Mouse (Mus musculus) kidney, embryonic 15.5 days (tissue): Measurements from ENCODE around the gene Mrps31. TPM values are rescaled to one million over a fixed set of nuclear protein-coding genes. Genes with fewer than 3 reads are reported as not detected.
A peak's percentile ranks its signal among the peaks of the same experiment; 100 is the strongest.

Source experiments
- ATAC-seq: fragments of 200-750 bp; cut with Nextera tagmentation; replicated peaks from 2 replicates; pipeline ENCODE4 v1.8.0; 2017; ENCODE audit warnings: moderate TSS enrichment; ENCODE audit not compliant: low FRiP score
- H3K27ac ChIP-seq: fragments of 300-500 bp; sonication (generic); 2 replicates; pipeline ENCODE4 v1.5.1; 2015; ENCODE audit warnings: mild to moderate bottlenecking, inconsistent platforms
- H3K27me3 ChIP-seq: fragments of 300-500 bp; sonication (generic); 2 replicates; pipeline ENCODE4 v1.6.1; 2015; ENCODE audit warnings: inconsistent platforms
- H3K36me3 ChIP-seq: fragments of 300-500 bp; sonication (generic); 2 replicates; pipeline ENCODE4 v1.6.1; 2015; ENCODE audit warnings: inconsistent platforms
- H3K4me1 ChIP-seq: fragments of 300-500 bp; sonication (generic); 2 replicates; pipeline ENCODE4 v1.6.1; 2015; ENCODE audit warnings: inconsistent platforms
- H3K4me2 ChIP-seq: fragments of 300-500 bp; sonication (generic); 2 replicates; pipeline ENCODE4 v1.6.1; 2015; ENCODE audit warnings: moderate library complexity, mild to moderate bottlenecking, inconsistent platforms
- H3K4me3 ChIP-seq: fragments of 300-500 bp; sonication (generic); replicated peaks from 2 replicates; pipeline ENCODE4 v1.5.1; 2015; ENCODE audit warnings: mild to moderate bottlenecking, inconsistent platforms
- H3K9ac ChIP-seq: fragments of 300-500 bp; sonication (generic); 2 replicates; pipeline ENCODE4 v1.6.1; 2015; ENCODE audit warnings: mild to moderate bottlenecking, inconsistent platforms
- H3K9me3 ChIP-seq: fragments of 300-500 bp; sonication (generic); replicated peaks from 2 replicates; pipeline ENCODE4 v1.6.1; 2016; ENCODE audit warnings: inconsistent platforms
- WGBS: fragments of 180-500 bp; shearing (Covaris S2); methylation state at CpG from one replicate; pipeline ENCODE4 v1.1.7; 2015; ENCODE audit warnings: mixed read lengths; 5-methylcytosine and 5-hydroxymethylcytosine counted together
- polyA plus RNA-seq: library from polyadenylated mRNA; unstranded; fragments of >200 nt; fragmentation: Nextera tagmentation; extraction: Ambion mirVana; gene quantifications from 2 replicates; pipeline ENCODE4 v1.2.1, GENCODE M21; 2015

The Mrps31 gene
- polyA plus RNA-seq = 41.4 and 47.3 TPM in 2 replicates

GRCm38 (mm10) chr8:22411282-22411702 is at the start of gene Mrps31:
TSS of gene Mrps31 (plus strand) at chr8:22411361.
- H3K27ac ChIP-seq = peak within 1 kb of the TSS; percentile 82
- peak within 1 kb of the TSS; percentile 66 for H3K4me2 ChIP-seq
- no peaks in the 10 kb centered on the region for H3K9me3 ChIP-seq
- H3K4me1 ChIP-seq = peaks cover 11% of the 10 kb centered on the region
- peaks cover 18% of the 10 kb centered on the region for H3K36me3 ChIP-seq
- H3K27me3 ChIP-seq = no peaks in the 10 kb centered on the region
- under 1% methylated on average over 25 of the region's 25 CpGs for WGBS
- peak within 1 kb of the TSS; percentile 85 for H3K4me3 ChIP-seq
- ATAC-seq = peak; percentile 92
- H3K9ac ChIP-seq = peak within 1 kb of the TSS; percentile 90

- H3K27me3 ChIP-seq = no peaks in the 10 kb centered on the region
- WGBS = 90% methylated on average over 5 of the region's 5 CpGs
- no peak overlapping the region for H3K27ac ChIP-seq
- no peak for ATAC-seq
- no peak overlapping the region for H3K4me2 ChIP-seq
- H3K36me3 ChIP-seq = peaks cover 34% of the 10 kb centered on the region
- no peaks in the 10 kb centered on the region for H3K9me3 ChIP-seq
- H3K4me1 ChIP-seq = no peaks in the 10 kb centered on the region
- no peak overlapping the region for H3K9ac ChIP-seq
- no peak overlapping the region for H3K4me3 ChIP-seq
Measured at GRCm38 (mm10) chr8:22376311-22376710, 34.9 kb upstream of the Mrps31 start.

- H3K27ac ChIP-seq = no peak overlapping the region
- H3K4me2 ChIP-seq = no peak overlapping the region
- H3K36me3 ChIP-seq = peaks cover 37% of the 10 kb centered on the region
- H3K9ac ChIP-seq = no peak overlapping the region
- no peak overlapping the region for H3K4me3 ChIP-seq
- 48% methylated on average over 5 of the region's 5 CpGs for WGBS
- H3K4me1 ChIP-seq = no peaks in the 10 kb centered on the region
- H3K9me3 ChIP-seq = no peaks in the 10 kb centered on the region
- peak; percentile 86 for ATAC-seq
- H3K27me3 ChIP-seq = no peaks in the 10 kb centered on the region
Measured at GRCm38 (mm10) chr8:22376903-22377302, 34.3 kb upstream of the Mrps31 start.

- no peaks in the 10 kb centered on the region for H3K9me3 ChIP-seq
- H3K27me3 ChIP-seq = no peaks in the 10 kb centered on the region
- H3K4me3 ChIP-seq = no peak overlapping the region
- no peak overlapping the region for H3K9ac ChIP-seq
- peaks cover 68% of the 10 kb centered on the region for H3K36me3 ChIP-seq
- no peak for ATAC-seq
- H3K27ac ChIP-seq = no peak overlapping the region
- H3K4me2 ChIP-seq = no peak overlapping the region
- WGBS = 93% methylated on average over 11 of the region's 11 CpGs
- H3K4me1 ChIP-seq = no peaks in the 10 kb centered on the region
Measured at GRCm38 (mm10) chr8:22380934-22381333, 30.2 kb upstream of the Mrps31 start.

- WGBS = 88% methylated on average over 19 of the region's 19 CpGs
- ATAC-seq = no peak
- H3K9me3 ChIP-seq = no peaks in the 10 kb centered on the region
- no peaks in the 10 kb centered on the region for H3K4me1 ChIP-seq
- H3K27ac ChIP-seq = no peak overlapping the region
- H3K27me3 ChIP-seq = no peaks in the 10 kb centered on the region
- no peak overlapping the region for H3K9ac ChIP-seq
- peaks cover 70% of the 10 kb centered on the region for H3K36me3 ChIP-seq
- H3K4me2 ChIP-seq = no peak overlapping the region
- no peak overlapping the region for H3K4me3 ChIP-seq
Measured at GRCm38 (mm10) chr8:22382824-22383595, 28.2 kb upstream of the Mrps31 start.

GRCm38 (mm10) chr8:22385158-22385557 is 26.0 kb upstream of the Mrps31 start:
- Histone ChIP-seq H3K27ac (no peak overlapping the region), H3K9ac (no peak overlapping the region), H3K4me1 (no peaks in the 10 kb centered on the region), H3K4me2 (no peak overlapping the region), H3K4me3 (no peak overlapping the region), H3K27me3 (no peaks in the 10 kb centered on the region), H3K36me3 (peaks cover 85% of the 10 kb centered on the region), H3K9me3 (no peaks in the 10 kb centered on the region)
- WGBS = 92% methylated on average over 6 of the region's 6 CpGs
- ATAC-seq = no peak

- Histone ChIP-seq H3K9ac (no peak overlapping the region), H3K36me3 (peaks cover 67% of the 10 kb centered on the region), H3K9me3 (no peaks in the 10 kb centered on the region), H3K4me2 (no peak overlapping the region), H3K27me3 (no peaks in the 10 kb centered on the region), H3K27ac (peak overlapping the region; percentile 50; the same call in 1 of the 2 replicates), H3K4me1 (no peaks in the 10 kb centered on the region), H3K4me3 (no peak overlapping the region)
- ATAC-seq = no peak
- 79% methylated on average over 10 of the region's 10 CpGs for WGBS
Measured at GRCm38 (mm10) chr8:22389874-22390273, 21.3 kb upstream of the Mrps31 start.

GRCm38 (mm10) chr8:22390766-22391463 is 20.2 kb upstream of the Mrps31 start:
- H3K4me2 ChIP-seq = no peak overlapping the region
- H3K27me3 ChIP-seq = no peaks in the 10 kb centered on the region
- H3K9me3 ChIP-seq = no peaks in the 10 kb centered on the region
- WGBS = 67% methylated on average over 8 of the region's 8 CpGs
- no peaks in the 10 kb centered on the region for H3K4me1 ChIP-seq
- peaks cover 59% of the 10 kb centered on the region for H3K36me3 ChIP-seq
- H3K4me3 ChIP-seq = no peak overlapping the region
- ATAC-seq = peak; percentile 80
- no peak overlapping the region for H3K9ac ChIP-seq
- peak overlapping the region; percentile 28; the same call in 1 of the 2 replicates for H3K27ac ChIP-seq

GRCm38 (mm10) chr8:22394471-22394870 is 16.7 kb upstream of the Mrps31 start:
- 77% methylated on average over 4 of the region's 4 CpGs for WGBS
- ATAC-seq = no peak
- no peaks in the 10 kb centered on the region for H3K27me3 ChIP-seq
- H3K9me3 ChIP-seq = no peaks in the 10 kb centered on the region
- peaks cover 28% of the 10 kb centered on the region for H3K36me3 ChIP-seq
- H3K4me2 ChIP-seq = no peak overlapping the region
- peaks cover 14% of the 10 kb centered on the region for H3K4me1 ChIP-seq
- H3K4me3 ChIP-seq = no peak overlapping the region
- no peak overlapping the region for H3K27ac ChIP-seq
- no peak overlapping the region for H3K9ac ChIP-seq

- no peak overlapping the region for H3K27ac ChIP-seq
- no peaks in the 10 kb centered on the region for H3K9me3 ChIP-seq
- WGBS = 91% methylated on average over 8 of the region's 8 CpGs
- ATAC-seq = no peak
- no peak overlapping the region for H3K9ac ChIP-seq
- H3K36me3 ChIP-seq = peaks cover 22% of the 10 kb centered on the region
- H3K4me2 ChIP-seq = no peak overlapping the region
- no peak overlapping the region for H3K4me3 ChIP-seq
- no peaks in the 10 kb centered on the region for H3K27me3 ChIP-seq
- H3K4me1 ChIP-seq = peaks cover 14% of the 10 kb centered on the region
Measured at GRCm38 (mm10) chr8:22395256-22395655, 15.9 kb upstream of the Mrps31 start.

- Histone ChIP-seq H3K4me1 (peaks cover 14% of the 10 kb centered on the region), H3K27me3 (no peaks in the 10 kb centered on the region), H3K4me3 (peak overlapping the region; percentile 89), H3K36me3 (peaks cover 8% of the 10 kb centered on the region), H3K9ac (peak overlapping the region; percentile 85), H3K9me3 (no peaks in the 10 kb centered on the region), H3K27ac (peak overlapping the region; percentile 88), H3K4me2 (peak overlapping the region; percentile 86)
- under 1% methylated on average over 13 of the region's 13 CpGs for WGBS
- no peak for ATAC-seq
Measured at GRCm38 (mm10) chr8:22397811-22398141, 13.4 kb upstream of the Mrps31 start.

- H3K36me3 ChIP-seq = peaks cover 3% of the 10 kb centered on the region
- peak within 1 kb of the TSS; percentile 85 for H3K9ac ChIP-seq
- peak within 1 kb of the TSS; percentile 88 for H3K27ac ChIP-seq
- H3K4me3 ChIP-seq = peak within 1 kb of the TSS; percentile 89
- no peaks in the 10 kb centered on the region for H3K9me3 ChIP-seq
- H3K4me1 ChIP-seq = peaks cover 14% of the 10 kb centered on the region
- H3K4me2 ChIP-seq = peak within 1 kb of the TSS; percentile 86
- under 1% methylated on average over 72 of the region's 77 CpGs for WGBS
- peak; percentile 93 for ATAC-seq
- no peaks in the 10 kb centered on the region for H3K27me3 ChIP-seq
Measured at GRCm38 (mm10) chr8:22398142-22398951, 12.8 kb upstream of the Mrps31 start, which contains the start of gene Slc25a15. TSS of gene Slc25a15 (minus strand) at chr8:22398597.
